Mouse (Mus musculus): ENCODE measurements at regions not wholly inside any gene's neighbourhood (a gene's known extent, or its start where the extent isn't known, plus 50 kb on each side); places are given as distances from the start of the nearest gene placed in this dataset.

DNA sequence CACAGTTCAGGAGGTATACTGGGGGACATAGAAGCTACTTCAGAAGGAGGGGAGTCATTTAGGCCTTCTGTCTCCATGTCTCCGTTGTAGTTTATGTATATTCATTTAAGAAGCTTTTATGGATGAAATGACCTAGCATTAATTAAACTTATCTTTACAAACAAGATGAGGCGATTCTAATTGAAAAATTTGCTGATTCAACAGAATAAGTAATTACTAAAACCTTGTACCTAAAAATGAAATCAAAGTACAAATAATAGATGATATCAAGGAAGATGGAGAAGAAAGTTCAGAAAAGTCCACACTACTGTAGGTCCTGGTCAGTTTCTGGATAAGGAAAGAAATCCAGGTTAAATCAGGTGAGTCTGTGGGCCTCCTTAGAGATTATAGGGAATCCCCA, 1429.6 kb downstream of the Slc22a22 start:
- Histone ChIP-seq H3K9me3 (no peaks in the 10 kb centered on the region), H3K36me3 (replicated peaks) (no peaks in the 10 kb centered on the region), H3K27me3 (replicated peaks; ENCODE audit: low read depth, poor library complexity, severe bottlenecking) (no peaks in the 10 kb centered on the region), H3K4me3 (no peak overlapping the region), H3K27ac (replicated peaks) (no peak overlapping the region), H3K4me1 (0 out of 2 replicates have a peak, but pooled peaks cover 3% of the 10 kb centered on the region)
- 83% methylated on average over 2 of the region's 2 CpGs for WGBS
- no peak for DNase-seq (ENCODE audit: low spot score)

DNA sequence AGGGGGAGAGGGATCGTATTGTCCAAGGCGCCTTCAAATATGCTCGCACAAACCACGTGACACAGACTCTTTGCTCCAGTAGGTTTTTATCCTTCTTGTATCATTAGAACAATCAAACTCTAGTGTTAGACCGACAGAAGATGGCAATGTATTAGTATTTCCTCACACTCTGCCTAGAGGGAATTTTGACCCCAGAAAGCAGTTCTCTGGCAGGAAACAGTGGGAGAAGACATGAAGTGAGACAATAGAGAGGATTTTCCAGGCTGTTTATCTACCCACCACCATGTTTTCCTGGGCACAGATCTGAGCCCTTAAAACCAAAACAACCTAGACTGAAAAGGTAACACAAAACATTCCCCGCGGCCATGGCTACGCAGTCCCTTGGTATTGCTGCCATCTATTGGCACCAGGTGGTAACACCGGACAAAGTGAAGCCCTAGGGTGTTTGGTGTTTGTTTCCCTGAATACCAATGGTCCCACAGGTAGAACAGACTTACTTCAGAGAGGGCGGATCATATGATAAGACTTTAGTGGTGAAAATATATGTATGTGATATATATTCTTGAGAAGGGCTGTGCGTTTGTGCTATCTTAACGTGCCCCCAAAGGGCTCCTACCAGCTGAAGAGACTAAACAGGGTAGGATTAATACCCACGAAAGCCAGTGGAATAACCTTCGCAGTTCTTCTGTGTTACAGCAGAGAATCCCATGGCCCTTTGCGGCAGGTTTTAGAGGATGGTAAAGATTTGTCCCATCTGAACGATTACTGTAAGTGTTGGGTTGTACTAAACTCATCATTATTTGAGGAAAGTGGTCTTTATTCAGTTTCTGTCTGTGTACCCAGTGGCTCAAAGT, 1430.5 kb downstream of the Slc22a22 start:
- H3K27ac ChIP-seq (replicated peaks): peak overlapping the region; percentile 71; the same call in 1 of the 2 replicates
- 0 out of 2 replicates have a peak, but pooled peaks cover 3% of the 10 kb centered on the region for H3K4me1 ChIP-seq
- peak; percentile 80 for DNase-seq (ENCODE audit: low spot score)
- peak overlapping the region; percentile 43 for H3K4me3 ChIP-seq
- no peaks in the 10 kb centered on the region for H3K36me3 ChIP-seq (replicated peaks)
- WGBS: 35% methylated on average over 16 of the region's 16 CpGs
- no peaks in the 10 kb centered on the region for H3K27me3 ChIP-seq (replicated peaks; ENCODE audit: low read depth, poor library complexity, severe bottlenecking)
- H3K9me3 ChIP-seq: no peaks in the 10 kb centered on the region

DNA sequence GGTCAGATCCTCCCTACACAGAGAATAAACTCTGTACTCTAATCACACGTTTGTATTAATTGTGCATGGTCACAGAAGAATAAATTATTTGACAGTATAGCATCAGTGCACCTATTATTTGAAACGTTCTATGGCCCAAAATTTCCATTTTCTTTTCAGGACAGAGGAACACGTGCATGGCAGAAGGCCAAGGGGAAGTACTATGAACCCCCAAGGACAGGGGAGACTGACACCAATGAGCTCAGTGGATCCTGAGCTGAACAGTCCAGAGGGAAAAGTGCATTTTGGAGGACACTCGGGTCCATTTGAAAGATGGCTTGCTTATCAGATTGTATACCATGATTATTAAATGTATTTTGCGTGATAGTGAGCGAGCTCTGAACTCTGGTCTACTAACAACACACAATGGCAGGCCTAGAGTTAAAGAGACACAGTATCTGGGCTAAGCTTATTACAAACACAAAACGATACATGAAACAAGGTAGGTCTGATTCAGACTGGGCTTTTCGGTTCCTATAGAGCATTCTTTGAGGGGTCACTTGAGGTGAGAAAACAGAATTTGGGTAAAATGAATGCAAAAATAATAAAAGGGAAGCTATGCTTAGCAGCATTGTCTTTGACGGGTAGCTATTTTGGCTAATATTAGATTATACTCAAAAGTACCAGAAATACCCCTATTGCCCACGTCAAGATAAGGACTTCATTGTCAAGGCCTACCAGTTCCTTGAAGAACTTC, 1431.7 kb downstream of the Slc22a22 start:
- H3K27ac ChIP-seq (replicated peaks): no peak overlapping the region
- no peaks in the 10 kb centered on the region for H3K9me3 ChIP-seq
- no peak for DNase-seq (ENCODE audit: low spot score)
- no peak overlapping the region for H3K4me3 ChIP-seq
- no peaks in the 10 kb centered on the region for H3K36me3 ChIP-seq (replicated peaks)
- no peaks in the 10 kb centered on the region for H3K27me3 ChIP-seq (replicated peaks; ENCODE audit: low read depth, poor library complexity, severe bottlenecking)
- WGBS: 89% methylated on average over 10 of the region's 10 CpGs
- H3K4me1 ChIP-seq: 0 out of 2 replicates have a peak, but pooled peaks cover 3% of the 10 kb centered on the region

DNA sequence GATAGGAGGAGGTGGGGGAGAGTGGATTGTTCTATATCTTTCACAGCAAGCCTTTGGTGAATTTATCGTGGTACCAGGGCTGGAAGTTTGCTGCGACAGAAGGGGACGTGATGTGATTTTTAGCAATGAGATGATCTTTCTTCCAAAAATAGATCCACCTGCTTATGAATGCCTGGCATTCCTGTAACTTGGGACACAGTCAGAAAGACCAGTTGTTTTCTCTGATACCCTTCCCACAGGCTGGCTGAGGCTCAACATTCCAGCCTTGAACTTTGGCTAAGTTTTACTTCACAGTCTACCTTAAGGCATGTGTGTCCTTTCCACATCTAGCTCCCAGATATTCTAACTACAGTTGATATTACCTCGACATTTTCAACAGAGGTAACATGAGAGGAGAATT, 1434.1 kb downstream of the Slc22a22 start:
- H3K27ac ChIP-seq (replicated peaks): no peak overlapping the region
- peaks cover 1% of the 10 kb centered on the region; the same call in 1 of the 2 replicates for H3K9me3 ChIP-seq
- no peak for DNase-seq (ENCODE audit: low spot score)
- H3K4me3 ChIP-seq: no peak overlapping the region
- H3K4me1 ChIP-seq: 0 out of 2 replicates have a peak, but pooled peaks cover 3% of the 10 kb centered on the region
- 82% methylated on average over 4 of the region's 4 CpGs for WGBS
- no peaks in the 10 kb centered on the region for H3K36me3 ChIP-seq (replicated peaks)
- H3K27me3 ChIP-seq (replicated peaks; ENCODE audit: low read depth, poor library complexity, severe bottlenecking): no peaks in the 10 kb centered on the region

DNA sequence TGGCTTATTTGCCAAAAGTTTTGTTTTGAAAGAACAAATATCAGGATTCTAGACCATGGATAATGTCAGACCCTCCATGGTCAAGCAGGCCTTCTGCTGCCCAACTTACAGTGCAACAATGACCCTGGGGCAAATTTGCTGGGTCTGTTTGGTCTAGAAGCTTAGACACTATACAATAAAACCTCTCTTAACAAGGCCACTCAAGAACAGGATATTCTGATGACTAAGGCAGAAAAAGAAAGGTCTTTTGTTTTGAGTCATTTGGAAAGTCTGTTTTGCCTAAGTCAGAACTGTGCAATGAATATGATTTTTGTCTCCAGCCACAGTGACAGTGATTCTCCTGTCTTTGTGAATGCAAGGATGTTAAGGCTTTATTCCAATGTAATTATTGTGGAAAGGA, 1435.0 kb downstream of the Slc22a22 start:
- H3K27me3 ChIP-seq (replicated peaks; ENCODE audit: low read depth, poor library complexity, severe bottlenecking): no peaks in the 10 kb centered on the region
- H3K4me1 ChIP-seq: 0 out of 2 replicates have a peak, but pooled peaks cover 3% of the 10 kb centered on the region
- DNase-seq (ENCODE audit: low spot score): no peak
- no peaks in the 10 kb centered on the region for H3K36me3 ChIP-seq (replicated peaks)
- peaks cover 5% of the 10 kb centered on the region; the same call in 1 of the 2 replicates for H3K9me3 ChIP-seq
- H3K27ac ChIP-seq (replicated peaks): no peak overlapping the region
- no peak overlapping the region for H3K4me3 ChIP-seq

DNA sequence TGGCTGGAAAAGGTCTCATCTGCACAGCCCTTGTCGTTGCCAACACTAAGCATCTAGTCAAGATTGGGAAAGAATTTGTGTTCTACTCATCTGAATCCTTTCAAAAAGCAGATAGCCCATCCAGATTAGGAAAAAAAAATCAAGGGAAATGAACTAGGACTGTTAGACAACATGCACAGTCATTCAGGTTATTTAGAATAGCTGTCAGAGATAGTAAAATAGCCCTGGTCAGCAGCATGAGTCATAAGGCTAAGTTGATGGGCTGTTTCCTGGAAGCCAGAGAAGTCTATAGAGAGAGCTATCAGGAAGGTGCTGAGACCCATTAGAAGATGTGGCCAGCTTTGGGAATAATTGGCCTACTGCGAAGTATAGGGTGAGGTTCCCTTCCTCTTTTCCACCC, 1447.4 kb downstream of the Slc22a22 start:
- no peak for DNase-seq (ENCODE audit: low spot score)
- Histone ChIP-seq H3K4me3 (no peak overlapping the region), H3K27ac (replicated peaks) (no peak overlapping the region), H3K27me3 (replicated peaks; ENCODE audit: low read depth, poor library complexity, severe bottlenecking) (no peaks in the 10 kb centered on the region), H3K9me3 (peaks cover 7% of the 10 kb centered on the region), H3K36me3 (replicated peaks) (no peaks in the 10 kb centered on the region), H3K4me1 (0 out of 2 replicates have a peak, but pooled peaks cover 5% of the 10 kb centered on the region)
- WGBS: 88% methylated on average over 2 of the region's 2 CpGs

DNA sequence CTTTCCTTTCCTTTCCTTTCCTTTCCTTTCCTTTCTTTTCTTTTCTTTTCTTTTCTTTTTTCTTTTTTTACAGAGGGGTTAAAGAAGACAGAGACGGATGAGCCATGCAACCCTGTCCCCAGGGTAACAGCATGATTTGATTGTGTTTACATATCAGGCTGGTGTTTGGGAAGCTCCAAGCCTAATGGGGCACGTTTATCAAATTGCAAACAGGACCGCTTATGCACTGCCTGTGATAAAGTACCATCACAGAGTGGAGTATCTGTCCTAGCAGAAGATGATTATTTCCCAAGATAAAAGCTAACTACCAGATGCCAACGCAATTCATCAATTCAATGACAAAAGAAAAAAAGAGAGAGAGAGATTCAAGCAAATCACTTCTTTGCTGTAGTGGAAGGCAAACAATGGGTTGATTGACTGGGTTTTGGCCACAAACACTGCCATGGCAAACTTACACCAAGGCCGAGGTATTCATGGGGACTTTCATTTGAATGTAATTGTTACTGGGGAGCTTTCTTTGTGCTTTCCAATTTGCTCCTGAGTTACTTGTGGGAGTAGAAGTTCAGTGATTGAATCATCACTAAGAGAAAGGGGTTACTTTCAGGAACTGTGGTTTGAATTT, 1450.1 kb downstream of the Slc22a22 start:
- no peak overlapping the region for H3K27ac ChIP-seq (replicated peaks)
- H3K9me3 ChIP-seq: no peaks in the 10 kb centered on the region
- DNase-seq (ENCODE audit: low spot score): no peak
- H3K36me3 ChIP-seq (replicated peaks): no peaks in the 10 kb centered on the region
- H3K4me1 ChIP-seq: 0 out of 2 replicates have a peak, but pooled peaks cover 5% of the 10 kb centered on the region
- 26% methylated on average over 5 of the region's 5 CpGs for WGBS
- no peak overlapping the region for H3K4me3 ChIP-seq
- no peaks in the 10 kb centered on the region for H3K27me3 ChIP-seq (replicated peaks; ENCODE audit: low read depth, poor library complexity, severe bottlenecking)

DNA sequence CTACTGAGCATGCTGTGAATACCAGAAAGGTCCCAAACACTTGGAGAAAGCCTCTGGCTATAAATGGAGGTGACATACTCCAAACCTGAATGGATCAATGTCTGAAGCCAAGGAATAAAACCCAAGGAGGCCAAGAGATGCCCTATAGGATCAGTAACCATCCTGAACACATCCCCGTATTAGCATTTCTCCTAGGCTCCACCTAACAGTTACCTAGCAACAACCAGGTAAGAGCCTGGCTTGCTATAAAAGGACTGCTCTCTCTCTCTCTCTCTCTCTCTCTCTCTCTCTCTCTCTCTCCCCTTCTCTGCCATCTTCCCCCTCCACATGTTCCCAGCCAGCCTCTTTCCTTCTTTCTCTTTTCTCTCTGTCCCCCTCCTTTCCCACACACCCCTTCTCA, 1452.7 kb downstream of the Slc22a22 start:
- 92% methylated on average over 1 of the region's 1 CpGs for WGBS
- no peak for DNase-seq (ENCODE audit: low spot score)

DNA sequence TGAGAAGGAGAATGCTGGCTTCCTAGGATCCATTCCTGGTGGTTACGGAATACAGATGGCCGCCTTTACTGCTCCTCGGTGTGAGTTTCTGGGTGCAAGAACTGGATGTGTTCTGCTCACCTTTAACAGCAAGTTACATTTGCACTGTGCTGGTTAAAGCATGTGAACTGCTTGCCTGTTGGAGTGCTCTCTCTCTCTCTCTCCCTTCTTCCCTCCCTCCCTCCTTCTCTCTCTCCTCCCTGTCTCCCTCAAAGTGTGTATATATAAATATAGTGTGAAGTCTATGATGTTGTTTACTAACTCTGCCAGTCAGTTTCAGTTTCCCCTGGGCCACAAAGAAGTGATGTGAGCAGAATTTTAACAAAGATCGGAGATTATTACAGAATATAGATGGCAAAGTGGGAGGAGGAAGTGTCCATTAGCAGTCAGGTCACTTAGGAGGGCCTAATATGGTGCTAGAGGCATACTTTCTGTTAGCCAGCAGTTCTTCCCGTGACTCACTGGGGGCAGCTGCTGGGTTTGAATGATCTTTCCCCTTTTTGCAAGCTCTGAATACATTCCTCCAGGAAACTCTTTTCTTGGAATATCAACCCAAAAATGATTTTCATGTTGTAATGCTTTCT, 1453.5 kb downstream of the Slc22a22 start:
- no peaks in the 10 kb centered on the region for H3K27me3 ChIP-seq (replicated peaks; ENCODE audit: low read depth, poor library complexity, severe bottlenecking)
- no peak overlapping the region for H3K4me3 ChIP-seq
- no peak overlapping the region for H3K27ac ChIP-seq (replicated peaks)
- H3K4me1 ChIP-seq: 0 out of 2 replicates have a peak, but pooled peaks cover 5% of the 10 kb centered on the region
- H3K36me3 ChIP-seq (replicated peaks): no peaks in the 10 kb centered on the region
- DNase-seq (ENCODE audit: low spot score): no peak
- H3K9me3 ChIP-seq: no peaks in the 10 kb centered on the region
- WGBS: 85% methylated on average over 5 of the region's 5 CpGs

More for the DNA sequence above, 1452.7 kb downstream of the Slc22a22 start:
- Histone ChIP-seq H3K27ac (replicated peaks) (no peak overlapping the region), H3K36me3 (replicated peaks) (no peaks in the 10 kb centered on the region), H3K4me3 (no peak overlapping the region), H3K4me1 (0 out of 2 replicates have a peak, but pooled peaks cover 5% of the 10 kb centered on the region), H3K27me3 (replicated peaks; ENCODE audit: low read depth, poor library complexity, severe bottlenecking) (no peaks in the 10 kb centered on the region), H3K9me3 (no peaks in the 10 kb centered on the region)

DNA sequence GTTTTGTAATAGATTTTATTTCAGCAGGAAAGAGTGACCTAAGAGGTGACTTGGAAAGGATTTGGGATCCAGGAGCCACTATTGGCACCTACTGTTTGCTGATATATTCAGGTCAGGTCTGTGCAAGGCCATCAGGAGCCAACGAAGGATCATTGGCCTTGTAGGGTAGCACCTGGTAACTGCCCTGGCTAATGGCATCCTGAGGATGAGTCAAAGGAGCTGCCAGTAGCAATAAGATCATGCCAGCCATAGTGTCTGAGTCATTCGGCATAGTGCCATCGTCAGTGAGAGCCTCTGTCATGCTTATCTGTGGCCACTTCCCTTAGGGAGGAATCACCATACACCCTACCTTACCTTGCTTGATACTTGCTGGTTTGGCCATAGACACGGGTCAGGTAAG, 1455.1 kb downstream of the Slc22a22 start:
- Histone ChIP-seq H3K4me1 (0 out of 2 replicates have a peak, but pooled peaks cover 1% of the 10 kb centered on the region), H3K9me3 (no peaks in the 10 kb centered on the region), H3K36me3 (replicated peaks) (no peaks in the 10 kb centered on the region), H3K27ac (replicated peaks) (no peak overlapping the region), H3K27me3 (replicated peaks; ENCODE audit: low read depth, poor library complexity, severe bottlenecking) (no peaks in the 10 kb centered on the region), H3K4me3 (no peak overlapping the region)
- WGBS: 95% methylated on average over 4 of the region's 4 CpGs
- DNase-seq (ENCODE audit: low spot score): no peak

DNA sequence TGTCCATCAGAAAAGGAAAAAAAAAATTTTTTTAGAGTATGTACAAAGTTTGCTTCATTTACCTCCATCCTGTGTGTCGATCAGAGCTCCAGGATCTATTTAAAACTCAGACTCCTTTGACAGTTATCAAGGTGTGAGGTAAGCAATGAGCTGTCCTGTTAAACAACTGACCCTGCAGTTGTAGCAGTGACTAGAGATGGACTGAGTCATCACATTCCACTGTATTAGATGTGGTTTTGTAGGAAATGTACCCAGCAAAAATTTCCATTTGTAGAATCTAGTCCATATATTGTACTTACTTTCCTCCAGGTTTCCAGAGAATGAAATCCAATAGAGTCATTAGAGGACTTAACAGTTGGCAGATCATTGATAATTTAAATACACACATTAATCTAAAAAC, 1459.3 kb downstream of the Slc22a22 start:
- no peaks in the 10 kb centered on the region for H3K4me1 ChIP-seq
- H3K9me3 ChIP-seq: no peaks in the 10 kb centered on the region
- no peak overlapping the region for H3K4me3 ChIP-seq
- no peak overlapping the region for H3K27ac ChIP-seq (replicated peaks)
- H3K36me3 ChIP-seq (replicated peaks): no peaks in the 10 kb centered on the region
- WGBS: 79% methylated on average over 1 of the region's 1 CpGs
- no peak for DNase-seq (ENCODE audit: low spot score)
- H3K27me3 ChIP-seq (replicated peaks; ENCODE audit: low read depth, poor library complexity, severe bottlenecking): no peaks in the 10 kb centered on the region

DNA sequence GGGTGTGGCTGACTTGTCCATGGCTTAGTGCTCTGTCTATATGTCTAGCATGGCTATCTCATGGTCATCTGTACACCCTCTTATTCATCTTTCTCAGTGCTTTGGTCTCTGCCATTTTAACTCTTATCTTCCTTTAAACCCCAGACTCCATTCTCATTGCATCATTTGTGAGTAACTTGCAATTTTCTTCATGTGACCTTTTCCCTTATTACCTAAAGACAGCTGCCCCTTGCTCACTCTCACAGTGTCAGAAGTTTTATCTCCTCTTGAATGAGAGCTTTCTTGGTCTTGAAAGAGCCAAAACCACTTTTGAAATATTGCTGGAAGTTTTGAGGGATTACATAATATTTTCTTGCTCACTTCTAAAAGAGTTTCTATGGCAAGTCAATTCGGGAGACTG, 1459.9 kb downstream of the Slc22a22 start:
- no peaks in the 10 kb centered on the region for H3K9me3 ChIP-seq
- H3K27me3 ChIP-seq (replicated peaks; ENCODE audit: low read depth, poor library complexity, severe bottlenecking): no peaks in the 10 kb centered on the region
- H3K4me1 ChIP-seq: no peaks in the 10 kb centered on the region
- no peak for DNase-seq (ENCODE audit: low spot score)
- no peak overlapping the region for H3K4me3 ChIP-seq
- no peak overlapping the region for H3K27ac ChIP-seq (replicated peaks)
- 79% methylated on average over 1 of the region's 1 CpGs for WGBS
- no peaks in the 10 kb centered on the region for H3K36me3 ChIP-seq (replicated peaks)

Measured in embryonic facial prominence, embryonic 10.5 days (tissue).